Mouse (Mus musculus) heart, embryonic 16.5 days (tissue): ENCODE measurements around the gene Gabra5. TPM values are rescaled to one million over a fixed set of nuclear protein-coding genes. Genes with fewer than 3 reads are reported as not detected.

Experiments
- ATAC-seq: fragments of 200-750 bp; cut with Nextera tagmentation; replicated peaks from 2 replicates; pipeline ENCODE4 v1.8.0; 2017; ENCODE audit warnings: moderate number of reproducible peaks; ENCODE audit not compliant: insufficient read depth, low FRiP score; ENCODE audit errors: extremely low read depth
- H3K27ac ChIP-seq: fragments of 300-500 bp; sonication (generic); 2 replicates; pipeline ENCODE4 v1.5.1; 2014; ENCODE audit warnings: mild to moderate bottlenecking, low read length, control low read depth, moderate library complexity
- H3K27me3 ChIP-seq: fragments of 300-500 bp; sonication (generic); 2 replicates; pipeline ENCODE4 v1.6.1; 2014; ENCODE audit warnings: low read length, mixed read lengths; ENCODE audit not compliant: control insufficient read depth, insufficient read depth
- H3K36me3 ChIP-seq: fragments of 300-500 bp; sonication (generic); 2 replicates; pipeline ENCODE4 v1.6.1; 2014; ENCODE audit not compliant: control insufficient read depth, insufficient read depth
- H3K4me1 ChIP-seq: fragments of 300-500 bp; sonication (generic); 2 replicates; pipeline ENCODE4 v1.6.1; 2014; ENCODE audit warnings: low read length, mixed read lengths; ENCODE audit not compliant: control insufficient read depth, insufficient read depth
- H3K4me2 ChIP-seq: fragments of 300-500 bp; sonication (generic); 2 replicates; pipeline ENCODE4 v1.6.1; 2014; ENCODE audit warnings: low read depth, mild to moderate bottlenecking, control low read depth, low read length
- H3K4me3 ChIP-seq: fragments of 300-500 bp; sonication (generic); 2 replicates; pipeline ENCODE4 v1.5.1; 2014; ENCODE audit warnings: mild to moderate bottlenecking, control low read depth, low read length
- H3K9ac ChIP-seq: fragments of 300-500 bp; sonication (generic); 2 replicates; pipeline ENCODE4 v1.6.1; 2014; ENCODE audit warnings: low read length, control low read depth
- H3K9me3 ChIP-seq: fragments of 300-500 bp; sonication (generic); replicated peaks from 2 replicates; pipeline ENCODE4 v1.6.1; 2016; ENCODE audit warnings: low read length; ENCODE audit not compliant: control insufficient read depth
- WGBS: fragments of 180-500 bp; shearing (Covaris S2); extraction: QIAGEN DNeasy Blood & Tissue Kit; methylation state at CpG from one replicate; pipeline ENCODE4 v1.1.7; 2014; 5-methylcytosine and 5-hydroxymethylcytosine counted together
- polyA plus RNA-seq: library from polyadenylated mRNA; unstranded; fragments of >200 nt; fragmentation: Nextera tagmentation; extraction: Ambion mirVana; gene quantifications from 2 replicates; pipeline ENCODE4 v1.2.1, GENCODE M21; 2015

The Gabra5 gene
- polyA plus RNA-seq: not detected in 2 replicates

DNA sequence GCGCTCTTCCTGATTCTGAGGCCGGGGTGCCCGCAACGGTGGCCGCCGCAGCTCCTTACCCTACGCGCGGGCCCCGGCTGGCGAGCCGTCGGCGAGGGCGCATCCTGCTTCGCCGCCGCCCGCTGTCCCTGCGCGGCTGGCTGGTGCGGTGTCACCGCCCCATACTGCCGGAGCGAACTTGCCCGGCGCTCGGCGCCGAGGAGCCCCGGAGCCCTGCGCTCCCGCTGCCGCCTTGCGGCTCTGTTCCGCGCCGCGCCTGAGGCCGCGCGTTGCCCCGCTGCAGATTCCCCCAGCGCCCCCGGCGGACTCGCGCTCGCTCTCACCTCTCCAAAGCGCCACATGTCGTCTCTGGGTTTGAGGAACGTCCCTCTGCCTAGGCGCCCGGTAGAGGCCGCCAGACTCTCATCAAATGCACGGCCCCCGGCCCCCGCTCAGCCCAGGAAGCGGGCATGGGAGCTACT is at the start of gene Gabra5:
Gene Gabra5, minus strand, starts transcription at position 379 of the 461 bp plus-strand sequence.
- no peak for ATAC-seq
- Histone ChIP-seq H3K4me3 (peak within 1 kb of the TSS; percentile 42), H3K27ac (no peak within 1 kb of the TSS), H3K9me3 (no peaks in the 10 kb centered on the region), H3K4me2 (peak within 1 kb of the TSS; percentile 61), H3K9ac (no peak within 1 kb of the TSS), H3K36me3 (no peaks in the 10 kb centered on the region), H3K4me1 (no peaks in the 10 kb centered on the region), H3K27me3 (peaks cover 44% of the 10 kb centered on the region)
- under 1% methylated on average over 59 of the region's 59 CpGs for WGBS

DNA sequence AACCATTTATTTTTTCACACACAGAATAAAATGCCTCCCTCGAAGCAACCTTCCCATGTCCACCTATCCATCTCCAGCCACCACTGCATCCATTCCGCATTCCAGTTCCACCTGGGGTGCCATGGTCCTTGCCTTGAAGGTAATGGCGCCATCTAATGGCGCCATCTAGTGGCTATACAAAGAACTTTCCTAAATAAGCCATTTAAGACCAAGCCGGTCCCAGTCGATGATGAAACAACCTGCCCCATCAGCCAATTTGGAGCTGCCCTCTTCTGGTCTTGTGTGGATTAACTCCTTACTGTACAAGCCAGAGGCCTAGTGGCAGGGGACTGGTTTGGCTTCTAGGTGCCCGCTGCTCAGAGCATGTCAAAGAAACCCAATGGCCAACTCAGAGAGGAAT is 28.7 kb upstream of the Gabra5 start:
- Histone ChIP-seq H3K27me3 (no peaks in the 10 kb centered on the region), H3K4me2 (no peak overlapping the region), H3K9ac (no peak overlapping the region), H3K36me3 (no peaks in the 10 kb centered on the region), H3K9me3 (no peaks in the 10 kb centered on the region), H3K4me3 (no peak overlapping the region), H3K27ac (no peak overlapping the region), H3K4me1 (no peaks in the 10 kb centered on the region)
- no peak for ATAC-seq
- 19% methylated on average over 7 of the region's 7 CpGs for WGBS

DNA sequence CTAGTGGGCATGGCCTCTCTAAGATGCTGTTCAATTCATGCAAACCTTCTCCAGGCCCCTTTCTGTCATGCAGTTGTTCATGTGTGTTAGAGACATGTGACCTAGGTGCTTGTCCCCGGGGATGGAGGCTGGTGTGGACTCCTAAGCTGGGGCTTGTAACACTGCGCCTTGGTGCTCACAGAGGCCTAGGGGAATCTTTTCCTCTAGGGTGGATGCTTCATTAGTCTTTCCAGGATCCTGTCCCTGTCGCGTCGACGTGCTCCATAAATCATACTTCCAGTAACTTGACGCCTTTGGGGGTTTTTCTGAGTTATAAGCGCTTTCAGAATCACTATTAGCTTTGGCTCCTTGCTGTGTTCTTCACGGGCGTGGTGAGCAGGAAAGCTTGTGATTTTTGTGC is 22.8 kb upstream of the Gabra5 start:
- H3K9me3 ChIP-seq: no peaks in the 10 kb centered on the region
- H3K4me3 ChIP-seq: no peak overlapping the region
- WGBS: 68% methylated on average over 10 of the region's 10 CpGs

DNA sequence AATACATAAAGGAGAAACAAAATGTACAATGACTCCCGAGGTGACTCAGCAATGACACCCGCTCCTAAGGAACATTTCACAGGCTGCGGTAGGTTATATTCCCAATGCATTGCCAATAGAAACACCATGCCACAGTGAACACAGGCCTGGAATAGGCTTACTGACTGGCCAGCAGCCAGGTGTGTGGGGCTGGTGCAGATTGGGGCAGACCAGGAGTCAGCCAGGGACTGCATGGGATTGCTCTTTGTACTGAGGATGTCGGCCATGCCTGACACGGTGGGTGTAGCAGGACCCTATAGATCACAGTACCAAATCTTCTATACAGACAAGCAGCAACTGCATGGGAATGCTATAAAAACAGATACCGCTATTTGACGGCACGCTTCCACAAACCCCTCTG is 20.1 kb upstream of the Gabra5 start:
- no peak overlapping the region for H3K4me3 ChIP-seq
- H3K27ac ChIP-seq: no peak overlapping the region
- H3K9ac ChIP-seq: no peak overlapping the region
- ATAC-seq: no peak
- H3K36me3 ChIP-seq: no peaks in the 10 kb centered on the region
- no peaks in the 10 kb centered on the region for H3K4me1 ChIP-seq
- no peaks in the 10 kb centered on the region for H3K27me3 ChIP-seq
- 82% methylated on average over 8 of the region's 8 CpGs for WGBS
- no peaks in the 10 kb centered on the region for H3K9me3 ChIP-seq
- H3K4me2 ChIP-seq: no peak overlapping the region

More for the DNA sequence above, 22.8 kb upstream of the Gabra5 start:
- H3K4me2 ChIP-seq: no peak overlapping the region
- H3K27me3 ChIP-seq: no peaks in the 10 kb centered on the region
- ATAC-seq: no peak
- no peaks in the 10 kb centered on the region for H3K4me1 ChIP-seq
- H3K36me3 ChIP-seq: no peaks in the 10 kb centered on the region
- H3K9ac ChIP-seq: no peak overlapping the region
- H3K27ac ChIP-seq: no peak overlapping the region

DNA sequence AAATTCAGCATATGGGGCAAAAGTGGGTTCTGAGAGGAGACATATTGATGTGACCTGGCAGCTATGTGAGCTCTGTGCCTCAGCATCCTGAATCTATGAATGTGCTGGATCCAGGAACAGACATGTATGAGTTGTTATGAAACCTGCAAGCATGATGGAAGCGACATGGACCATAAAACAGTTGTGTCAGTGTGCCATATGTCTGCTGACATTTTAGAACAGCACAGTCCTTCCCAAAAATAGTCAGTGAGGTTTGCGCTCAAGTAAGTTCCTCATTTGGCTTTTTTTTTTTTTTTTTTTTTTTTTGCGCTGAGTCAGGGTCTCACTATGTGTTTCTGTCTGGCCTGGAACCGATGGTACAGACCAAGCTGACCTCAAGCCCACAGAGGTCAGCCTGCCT is 19.6 kb upstream of the Gabra5 start:
- WGBS: 87% methylated on average over 4 of the region's 4 CpGs
- Histone ChIP-seq H3K36me3 (no peaks in the 10 kb centered on the region), H3K27me3 (no peaks in the 10 kb centered on the region), H3K9ac (no peak overlapping the region), H3K4me3 (no peak overlapping the region), H3K9me3 (no peaks in the 10 kb centered on the region), H3K4me2 (no peak overlapping the region), H3K4me1 (no peaks in the 10 kb centered on the region), H3K27ac (no peak overlapping the region)
- no peak for ATAC-seq

DNA sequence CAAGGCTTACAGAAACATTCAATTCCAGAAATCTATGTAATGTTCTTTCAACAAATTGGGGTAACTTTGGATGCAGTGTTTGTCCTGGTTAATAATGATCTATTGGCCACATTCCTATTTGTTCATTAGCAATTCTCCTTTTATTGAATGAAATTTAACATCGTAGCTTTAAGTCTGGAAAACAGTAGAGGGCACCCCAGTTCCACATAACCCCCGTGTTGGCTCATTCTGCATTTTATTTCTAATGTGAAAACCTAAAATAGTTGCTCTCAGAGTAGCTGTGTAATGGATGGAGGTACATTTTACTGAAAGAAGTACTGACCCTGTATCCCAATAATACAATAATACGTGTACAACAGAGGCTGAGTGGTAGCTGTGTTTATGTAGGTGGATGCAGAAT is 3.1 kb upstream of the Gabra5 start:
- no peak for ATAC-seq
- H3K36me3 ChIP-seq: no peaks in the 10 kb centered on the region
- no peaks in the 10 kb centered on the region for H3K4me1 ChIP-seq
- H3K9me3 ChIP-seq: no peaks in the 10 kb centered on the region
- 30% methylated on average over 3 of the region's 3 CpGs for WGBS
- peaks cover 35% of the 10 kb centered on the region for H3K27me3 ChIP-seq
- no peak overlapping the region for H3K4me3 ChIP-seq
- no peak overlapping the region for H3K4me2 ChIP-seq
- no peak overlapping the region for H3K9ac ChIP-seq
- H3K27ac ChIP-seq: no peak overlapping the region

DNA sequence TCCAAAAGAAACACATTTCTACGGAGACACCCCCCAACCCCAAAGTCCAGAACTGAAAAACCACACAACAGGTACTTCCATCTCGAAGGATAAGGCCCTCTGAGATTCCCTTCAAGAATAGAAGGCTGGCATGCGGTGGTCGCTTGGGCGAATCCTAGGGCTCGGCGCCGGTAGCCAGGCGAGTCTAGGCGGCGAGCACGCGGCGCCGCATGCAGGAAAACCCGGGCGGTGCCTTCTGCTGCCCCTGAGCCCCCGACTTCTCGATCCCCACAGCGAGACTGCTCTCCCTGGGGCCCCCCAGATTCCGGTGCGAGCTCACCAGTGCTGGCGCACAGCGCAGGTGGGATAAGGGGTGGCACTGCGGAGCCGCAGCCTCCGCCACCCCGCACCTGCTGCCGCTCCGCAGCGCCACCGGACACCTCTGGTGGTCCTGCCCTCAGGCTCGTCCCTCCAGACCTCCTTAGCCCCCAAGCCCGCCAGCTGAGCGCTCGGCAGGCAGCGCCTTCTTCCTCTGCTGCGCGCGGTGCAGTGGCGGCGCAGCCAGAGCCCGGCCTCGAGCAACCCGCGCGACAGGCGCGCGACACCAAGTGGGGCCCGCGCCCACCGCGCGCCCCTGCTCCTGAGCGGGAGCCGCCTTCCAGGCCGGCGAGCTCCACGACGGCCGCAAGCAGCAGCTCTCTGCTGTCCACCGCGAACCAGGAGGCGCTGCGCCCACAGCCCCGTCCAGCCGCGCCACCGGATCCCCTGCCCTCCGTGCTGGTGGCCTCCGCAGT is 813 bp downstream of the Gabra5 start:
- no peak for ATAC-seq
- no peaks in the 10 kb centered on the region for H3K9me3 ChIP-seq
- H3K27me3 ChIP-seq: peaks cover 44% of the 10 kb centered on the region
- WGBS: 2% methylated on average over 72 of the region's 72 CpGs
- peak overlapping the region; percentile 42 for H3K4me3 ChIP-seq
- no peak overlapping the region for H3K9ac ChIP-seq
- H3K4me1 ChIP-seq: no peaks in the 10 kb centered on the region
- peak overlapping the region; percentile 61 for H3K4me2 ChIP-seq
- no peaks in the 10 kb centered on the region for H3K36me3 ChIP-seq
- H3K27ac ChIP-seq: no peak overlapping the region

DNA sequence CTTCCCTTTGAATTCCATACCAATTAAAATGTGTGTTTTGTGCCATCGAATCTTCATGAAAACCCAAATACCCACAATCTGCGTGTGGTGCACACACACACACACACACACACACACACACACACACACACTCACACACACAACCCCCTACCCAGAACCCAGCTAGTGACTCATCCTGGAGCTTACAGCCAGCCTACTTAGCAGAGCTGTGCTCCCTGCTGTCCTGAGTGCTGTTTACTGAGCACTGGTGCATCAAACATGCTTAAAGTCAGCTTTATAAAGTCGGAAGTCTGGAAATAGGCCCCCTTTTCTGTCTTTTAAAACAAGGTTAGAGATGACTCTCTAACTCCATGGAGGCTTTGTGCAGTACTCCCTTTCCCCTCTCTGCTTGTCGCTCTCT is 7.0 kb downstream of the Gabra5 start:
- Histone ChIP-seq H3K4me3 (no peak overlapping the region), H3K36me3 (no peaks in the 10 kb centered on the region), H3K9ac (no peak overlapping the region), H3K4me2 (no peak overlapping the region), H3K27ac (no peak overlapping the region), H3K27me3 (peaks cover 8% of the 10 kb centered on the region), H3K4me1 (no peaks in the 10 kb centered on the region), H3K9me3 (no peaks in the 10 kb centered on the region)
- 69% methylated on average over 4 of the region's 4 CpGs for WGBS
- ATAC-seq: no peak

DNA sequence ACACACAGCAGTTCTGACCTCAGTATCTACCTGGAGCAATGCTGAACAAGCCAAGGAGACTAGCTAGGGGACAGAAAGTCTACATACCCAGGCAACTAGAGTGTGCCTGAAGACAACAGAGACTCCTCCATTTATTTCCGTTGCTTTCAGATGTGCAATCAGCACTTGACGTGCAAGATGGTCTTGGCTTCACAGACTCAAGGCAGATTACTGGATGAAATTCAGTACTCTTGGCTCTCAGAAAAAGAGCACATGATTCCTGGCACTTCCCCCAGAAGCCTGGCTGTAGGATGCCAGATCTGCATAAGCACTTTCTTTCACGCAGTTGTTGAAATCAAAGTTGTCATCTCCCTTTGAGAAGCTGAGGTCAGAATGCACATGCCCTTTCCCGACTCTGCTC is 18.1 kb downstream of the Gabra5 start:
- H3K9ac ChIP-seq: no peak overlapping the region
- no peaks in the 10 kb centered on the region for H3K27me3 ChIP-seq
- no peaks in the 10 kb centered on the region for H3K36me3 ChIP-seq
- no peak overlapping the region for H3K4me2 ChIP-seq
- no peak overlapping the region for H3K27ac ChIP-seq
- H3K9me3 ChIP-seq: no peaks in the 10 kb centered on the region
- H3K4me1 ChIP-seq: no peaks in the 10 kb centered on the region
- no peak for ATAC-seq
- 57% methylated on average over 4 of the region's 4 CpGs for WGBS
- no peak overlapping the region for H3K4me3 ChIP-seq
